Mouse (Mus musculus) midbrain, embryonic 14.5 days (tissue): ENCODE data around the gene Wdr83. TPM values are rescaled to one million over a fixed set of nuclear protein-coding genes. Genes with fewer than 3 reads are reported as not detected.
A peak's percentile ranks its signal among the peaks of the same experiment; 100 is the strongest.

Experiments
- ATAC-seq: fragments of 200-750 bp; cut with Nextera tagmentation; 2 replicates; pipeline ENCODE4 v1.8.0; 2017; ENCODE audit warnings: moderate number of reproducible peaks, moderate library complexity; ENCODE audit not compliant: low FRiP score, low TSS enrichment
- DNase-seq: peaks from one replicate; pipeline ENCODE4 v3.0.0-alpha.2; 2015
- H3K27ac ChIP-seq: fragments of 300-500 bp; sonication (generic); replicated peaks from 2 replicates; pipeline ENCODE4 v1.5.1; 2014; ENCODE audit warnings: mild to moderate bottlenecking, low read depth, low read length, moderate library complexity
- H3K27me3 ChIP-seq: fragments of 300-500 bp; sonication (generic); 2 replicates; pipeline ENCODE4 v1.6.1; 2014; ENCODE audit warnings: low read length, control low read depth, mixed read lengths; ENCODE audit not compliant: control insufficient read depth, insufficient read depth
- H3K36me3 ChIP-seq: fragments of 300-500 bp; sonication (generic); 2 replicates; pipeline ENCODE4 v1.6.1; 2014; ENCODE audit warnings: low read length, control low read depth; ENCODE audit not compliant: control insufficient read depth, insufficient read depth
- H3K4me1 ChIP-seq: fragments of 300-500 bp; sonication (generic); 2 replicates; pipeline ENCODE4 v1.6.1; 2014; ENCODE audit warnings: mild to moderate bottlenecking, antibody characterized with exemption, low read length, control low read depth; ENCODE audit not compliant: control insufficient read depth, insufficient read depth
- H3K4me2 ChIP-seq: fragments of 300-500 bp; sonication (generic); 2 replicates; pipeline ENCODE4 v1.6.1; 2014; ENCODE audit warnings: mild to moderate bottlenecking, low read length, moderate library complexity
- H3K4me3 ChIP-seq: fragments of 300-500 bp; sonication (generic); replicated peaks from 2 replicates; pipeline ENCODE4 v1.5.1; 2014; ENCODE audit warnings: low read depth, low read length
- H3K9ac ChIP-seq: fragments of 300-500 bp; sonication (generic); replicated peaks from 2 replicates; pipeline ENCODE4 v1.6.1; 2014; ENCODE audit warnings: mild to moderate bottlenecking, low read length, moderate library complexity
- H3K9me3 ChIP-seq: fragments of 300-500 bp; sonication (generic); 2 replicates; pipeline ENCODE4 v1.6.1; 2016; ENCODE audit warnings: low read length, control low read depth, mixed read lengths; ENCODE audit not compliant: control insufficient read depth
- WGBS: fragments of 180-500 bp; shearing (Covaris S2); extraction: QIAGEN DNeasy Blood & Tissue Kit; methylation state at CpG from one replicate; pipeline ENCODE4 v1.1.7; 2014; 5-methylcytosine and 5-hydroxymethylcytosine counted together
- polyA plus RNA-seq: library from polyadenylated mRNA; unstranded; fragments of >200 nt; fragmentation: Nextera tagmentation; extraction: Ambion mirVana; gene quantifications from 2 replicates; pipeline ENCODE4 v1.2.1, GENCODE M21; 2014

The Wdr83 gene
- polyA plus RNA-seq, 1 experiment from 2014 or later, result 53.9 TPM

GRCm38 (mm10) chr8:85062603-85063002 lies 18.5 kb downstream of the Wdr83 start:
- no peak overlapping the region for H3K4me3 ChIP-seq
- no peak overlapping the region for H3K4me2 ChIP-seq
- H3K36me3 ChIP-seq, result peaks cover 30% of the 10 kb centered on the region
- DNase-seq (no peak), ATAC-seq (no peak)
- H3K27me3 ChIP-seq, result no peaks in the 10 kb centered on the region
- H3K27ac ChIP-seq, result no peak overlapping the region
- whole genome bisulfite sequencing, result 96% methylated on average over 4 of the region's 4 CpGs
- no peak overlapping the region for H3K9ac ChIP-seq
- peaks cover 17% of the 10 kb centered on the region for H3K4me1 ChIP-seq
- no peaks in the 10 kb centered on the region for H3K9me3 ChIP-seq

GRCm38 (mm10) chr8:85059879-85060616 lies 21.1 kb downstream of the Wdr83 start, which contains the start of gene Fbxw9:
Gene Fbxw9 (plus strand): TSS chr8:85060055.
- H3K9ac ChIP-seq, result peak within 1 kb of the TSS; percentile 76
- under 1% methylated on average over 52 of the region's 53 CpGs for WGBS
- ATAC-seq, result peak; percentile 91

GRCm38 (mm10) chr8:85057367-85057766 lies 23.7 kb downstream of the Wdr83 start:
- Histone ChIP-seq H3K4me3 (no peak overlapping the region), H3K9me3 (no peaks in the 10 kb centered on the region), H3K4me1 (peaks cover 17% of the 10 kb centered on the region), H3K27me3 (no peaks in the 10 kb centered on the region), H3K4me2 (no peak overlapping the region), H3K27ac (no peak overlapping the region), H3K36me3 (peaks cover 50% of the 10 kb centered on the region), H3K9ac (no peak overlapping the region)
- WGBS, result 88% methylated on average over 7 of the region's 7 CpGs
- DNase-seq (no peak), ATAC-seq (no peak)

More at GRCm38 (mm10) chr8:85059879-85060616, 21.1 kb downstream of the Wdr83 start, which contains the start of gene Fbxw9:
- Histone ChIP-seq H3K9me3 (no peaks in the 10 kb centered on the region), H3K36me3 (peaks cover 24% of the 10 kb centered on the region), H3K27ac (peak within 1 kb of the TSS; percentile 60), H3K4me2 (peak within 1 kb of the TSS; percentile 92), H3K4me3 (peak within 1 kb of the TSS; percentile 91), H3K27me3 (no peaks in the 10 kb centered on the region), H3K4me1 (peaks cover 17% of the 10 kb centered on the region)
- peak; percentile 98 for DNase-seq

GRCm38 (mm10) chr8:85043619-85044018 lies 37.5 kb downstream of the Wdr83 start:
- H3K9ac ChIP-seq, result no peak overlapping the region
- H3K36me3 ChIP-seq, result peaks cover 83% of the 10 kb centered on the region
- H3K27me3 ChIP-seq, result no peaks in the 10 kb centered on the region
- WGBS, result 95% methylated on average over 6 of the region's 6 CpGs
- ATAC-seq, result no peak
- peaks cover 4% of the 10 kb centered on the region for H3K4me1 ChIP-seq
- no peak overlapping the region for H3K4me3 ChIP-seq
- H3K9me3 ChIP-seq, result no peaks in the 10 kb centered on the region
- no peak overlapping the region for H3K27ac ChIP-seq
- H3K4me2 ChIP-seq, result no peak overlapping the region
- no peak for DNase-seq

GRCm38 (mm10) chr8:85037681-85038531 lies 43.2 kb downstream of the Wdr83 start:
- WGBS, result under 1% methylated on average over 56 of the region's 57 CpGs
- Histone ChIP-seq H3K4me2 (peak overlapping the region; percentile 98), H3K9ac (peak overlapping the region; percentile 87), H3K27me3 (no peaks in the 10 kb centered on the region), H3K9me3 (no peaks in the 10 kb centered on the region), H3K36me3 (peaks cover 36% of the 10 kb centered on the region), H3K27ac (peak overlapping the region; percentile 97), H3K4me1 (peaks cover 24% of the 10 kb centered on the region), H3K4me3 (peak overlapping the region; percentile 81)
- peak; percentile 61 for DNase-seq
- ATAC-seq, result no peak

GRCm38 (mm10) chr8:85037366-85037680 lies 43.8 kb downstream of the Wdr83 start:
- Histone ChIP-seq H3K36me3 (peaks cover 37% of the 10 kb centered on the region), H3K27ac (peak overlapping the region; percentile 97), H3K4me3 (peak overlapping the region; percentile 81), H3K4me1 (peaks cover 24% of the 10 kb centered on the region), H3K9ac (peak overlapping the region; percentile 87), H3K9me3 (no peaks in the 10 kb centered on the region), H3K27me3 (no peaks in the 10 kb centered on the region), H3K4me2 (peak overlapping the region; percentile 98)
- peak; percentile 75 for DNase-seq
- under 1% methylated on average over 14 of the region's 14 CpGs for WGBS
- peak; percentile 61 for ATAC-seq

- peak within 1 kb of the TSS; percentile 97 for H3K27ac ChIP-seq
- H3K9ac ChIP-seq, result peak within 1 kb of the TSS; percentile 87
- H3K4me3 ChIP-seq, result peak within 1 kb of the TSS; percentile 81
- peaks cover 36% of the 10 kb centered on the region for H3K36me3 ChIP-seq
- ATAC-seq (peak; percentile 94), DNase-seq (peak; percentile 96)
- WGBS, result under 1% methylated on average over 59 of the region's 59 CpGs
- peak within 1 kb of the TSS; percentile 98 for H3K4me2 ChIP-seq
- no peaks in the 10 kb centered on the region for H3K9me3 ChIP-seq
- H3K27me3 ChIP-seq, result no peaks in the 10 kb centered on the region
- peaks cover 24% of the 10 kb centered on the region for H3K4me1 ChIP-seq
Measured at GRCm38 (mm10) chr8:85036718-85037365, 44.3 kb downstream of the Wdr83 start, which contains the start of gene Tnpo2. Gene Tnpo2 (plus strand): TSS chr8:85036915.

GRCm38 (mm10) chr8:85036381-85036717 lies 44.8 kb downstream of the Wdr83 start:
- WGBS, result under 1% methylated on average over 9 of the region's 9 CpGs
- Histone ChIP-seq H3K9me3 (no peaks in the 10 kb centered on the region), H3K4me2 (peak overlapping the region; percentile 98), H3K36me3 (peaks cover 36% of the 10 kb centered on the region), H3K27me3 (no peaks in the 10 kb centered on the region), H3K4me1 (peaks cover 24% of the 10 kb centered on the region), H3K27ac (peak overlapping the region; percentile 65), H3K4me3 (peak overlapping the region; percentile 81), H3K9ac (peak overlapping the region; percentile 65)
- DNase-seq (no peak), ATAC-seq (peak; percentile 46)
